Mouse (Mus musculus) heart, adult 2 months (tissue): ENCODE data around the gene Pop4. TPM values are rescaled to one million over a fixed set of nuclear protein-coding genes. Genes with fewer than 3 reads are reported as not detected.

Experiments used
- DNase-seq, 2 experiments: peaks; one replicate each; pipeline ENCODE4 v3.0.0; 2021
- H3K27ac ChIP-seq: fragments of 200-600 bp; 2 replicates; pipeline ENCODE4 v1.8.1; 2022
- H3K27me3 ChIP-seq: fragments of 200-500 bp; 2 replicates; pipeline ENCODE4 v1.6.1; 2012; ENCODE audit warnings: mild to moderate bottlenecking, low read length, inconsistent platforms, mixed read lengths; ENCODE audit not compliant: control insufficient read depth, insufficient read depth
- H3K36me3 ChIP-seq: fragments of 200-500 bp; 2 replicates; pipeline ENCODE4 v1.6.1; 2012; ENCODE audit warnings: low read length, inconsistent platforms; ENCODE audit not compliant: control insufficient read depth, insufficient read depth
- H3K4me1 ChIP-seq: fragments of 200-500 bp; 2 replicates; pipeline ENCODE4 v1.6.1; 2011; ENCODE audit warnings: low read length; ENCODE audit not compliant: control insufficient read depth, insufficient read depth
- H3K4me3 ChIP-seq: fragments of 200-600 bp; 2 replicates; pipeline ENCODE4 v1.8.1; 2022
- H3K79me2 ChIP-seq: fragments of 200-500 bp; replicated peaks from 2 replicates; pipeline ENCODE4 v1.6.1; 2012; ENCODE audit warnings: mild to moderate bottlenecking, inconsistent platforms, low read length, moderate library complexity, mixed read lengths; ENCODE audit not compliant: control insufficient read depth, insufficient read depth
- H3K9ac ChIP-seq: fragments of 200-500 bp; 2 replicates; pipeline ENCODE4 v1.6.1; 2012; ENCODE audit warnings: low read depth, mild to moderate bottlenecking, control low read depth, inconsistent platforms, low read length, mixed read lengths
- CTCF ChIP-seq: fragments of 200-600 bp; IDR thresholded peaks from 2 replicates; pipeline ENCODE4 v1.8.1; 2022; ENCODE audit warnings: antibody characterized with exemption, mild to moderate bottlenecking, moderate library complexity
- EP300 ChIP-seq: fragments of 200-500 bp; IDR thresholded peaks from 2 replicates; pipeline ENCODE4 v1.6.1; 2011; ENCODE audit warnings: low read depth, low read length, control low read depth; ENCODE audit not compliant: insufficient read depth
- POLR2A ChIP-seq: fragments of 200-500 bp; IDR thresholded peaks from 2 replicates; pipeline ENCODE4 v1.6.1; 2011; ENCODE audit warnings: mild to moderate bottlenecking, low read depth, low read length, control low read depth; ENCODE audit not compliant: insufficient read depth
- WGBS: fragments of 180-500 bp; shearing (Covaris S2); methylation state at CpG from one replicate; pipeline ENCODE4 v1.1.7; 2018; 5-methylcytosine and 5-hydroxymethylcytosine counted together
- intact Hi-C: fragments of 180-260 bp; cut with DNase I; formaldehyde crosslinking; loops from one replicate; pipeline ENCODE4 v1.15.1; 2025
- polyA plus RNA-seq: library from polyadenylated mRNA; depleted of rRNA; stranded (reverse); fragments of >200 nt; gene quantifications from 2 replicates; pipeline ENCODE4 v1.2.3, GENCODE M21; 2012; rRNA removed
- total RNA-seq, 2 experiments: library from RNA; stranded (reverse); gene quantifications; 2 replicates each; pipeline ENCODE4 v1.2.3; 2021

The Pop4 gene
- total and polyA plus RNA-seq, 3 experiments: 6.8 to 10.8 (median 9.2) TPM

- TF ChIP-seq POLR2A (peak; percentile 35; the same call in 1 of the 2 replicates), EP300 (peak; percentile 99), CTCF (peak; percentile 48)
- H3K9ac ChIP-seq: peak overlapping the region; percentile 31; the same call in 1 of the 2 replicates
- H3K79me2 ChIP-seq: no peaks in the 10 kb centered on the region
- intact Hi-C loops: no loop called here
- WGBS: 38% methylated on average over 5 of the region's 5 CpGs
- H3K4me1 ChIP-seq: peaks cover 26% of the 10 kb centered on the region
- H3K27me3 ChIP-seq: no peaks in the 10 kb centered on the region
- H3K36me3 ChIP-seq: peaks cover 8% of the 10 kb centered on the region; the same call in 1 of the 2 replicates
- H3K4me3 ChIP-seq: no peak overlapping the region
- DNase-seq: peak; percentile 92 to 93
- peak overlapping the region; percentile 80 for H3K27ac ChIP-seq
These were observed 53.6 kb downstream of the Pop4 start for GRCm38 (mm10) chr7:38217417-38218171.

- Histone ChIP-seq H3K4me3 (no peak overlapping the region), H3K79me2 (no peaks in the 10 kb centered on the region), H3K9ac (no peak overlapping the region), H3K27me3 (no peaks in the 10 kb centered on the region), H3K36me3 (peaks cover 8% of the 10 kb centered on the region; the same call in 1 of the 2 replicates), H3K4me1 (peaks cover 30% of the 10 kb centered on the region), H3K27ac (no peak overlapping the region)
- TF ChIP-seq CTCF (no peak), EP300 (no peak), POLR2A (no peak)
- intact Hi-C loops: no loop called here
- DNase-seq: no peak
- 91% methylated on average over 6 of the region's 6 CpGs for WGBS
These were observed 55.5 kb downstream of the Pop4 start for GRCm38 (mm10) chr7:38215697-38216096.

GRCm38 (mm10) chr7:38215281-38215680 is 55.9 kb downstream of the Pop4 start:
- intact Hi-C loops: no loop called here
- no peaks in the 10 kb centered on the region for H3K79me2 ChIP-seq
- H3K36me3 ChIP-seq: peaks cover 5% of the 10 kb centered on the region; the same call in 1 of the 2 replicates
- H3K9ac ChIP-seq: no peak overlapping the region
- H3K4me3 ChIP-seq: no peak overlapping the region
- H3K4me1 ChIP-seq: peaks cover 28% of the 10 kb centered on the region
- H3K27me3 ChIP-seq: no peaks in the 10 kb centered on the region
- DNase-seq: no peak
- H3K27ac ChIP-seq: no peak overlapping the region
- no peak for TF ChIP-seq POLR2A
- no peak for TF ChIP-seq EP300
- TF ChIP-seq CTCF: no peak
- 81% methylated on average over 7 of the region's 7 CpGs for WGBS

GRCm38 (mm10) chr7:38214473-38215214 is 56.6 kb downstream of the Pop4 start:
- Histone ChIP-seq H3K4me3 (no peak overlapping the region), H3K9ac (no peak overlapping the region), H3K27me3 (no peaks in the 10 kb centered on the region), H3K4me1 (peaks cover 28% of the 10 kb centered on the region), H3K36me3 (peaks cover 4% of the 10 kb centered on the region; the same call in 1 of the 2 replicates), H3K79me2 (no peaks in the 10 kb centered on the region), H3K27ac (no peak overlapping the region)
- TF ChIP-seq CTCF (no peak), EP300 (no peak), POLR2A (no peak)
- no peak for DNase-seq
- 38% methylated on average over 5 of the region's 5 CpGs for WGBS
- intact Hi-C loops: no loop called here

- no peak for DNase-seq
- 10% methylated on average over 3 of the region's 3 CpGs for WGBS
These were observed 58.6 kb downstream of the Pop4 start for GRCm38 (mm10) chr7:38212651-38213062.

More at GRCm38 (mm10) chr7:38212651-38213062, 58.6 kb downstream of the Pop4 start:
- no peak overlapping the region for H3K4me3 ChIP-seq
- H3K27ac ChIP-seq: no peak overlapping the region
- intact Hi-C loops: no loop called here
- H3K4me1 ChIP-seq: peaks cover 16% of the 10 kb centered on the region
- no peak overlapping the region for H3K9ac ChIP-seq
- no peaks in the 10 kb centered on the region for H3K36me3 ChIP-seq
- no peak for TF ChIP-seq POLR2A
- H3K27me3 ChIP-seq: no peaks in the 10 kb centered on the region
- no peaks in the 10 kb centered on the region for H3K79me2 ChIP-seq

Other genes with a start within 250 kb of the Pop4 start
- gene Uri1, start 247.9 kb downstream of the Pop4 start, total RNA-seq: 10 to 100 TPM; 15.1 to 19.9 TPM
- gene Uri1, start 247.9 kb downstream of the Pop4 start, polyA plus RNA-seq: 5.8 and 13.2 TPM in 2 replicates
- gene Ccne1, start 163.9 kb downstream of the Pop4 start, total RNA-seq: 1 to 10 TPM in 1 of 2 experiments, under 1 TPM in 1; 0.91 to 1.3 TPM
- 0.90 and 1.3 TPM in 2 replicates for gene Ccne1, start 163.9 kb downstream of the Pop4 start, polyA plus RNA-seq
- 10 to 100 TPM; 31.6 to 32.0 TPM for gene 1600014C10Rik, start 88.2 kb downstream of the Pop4 start, total RNA-seq
- gene 1600014C10Rik, start 88.2 kb downstream of the Pop4 start, polyA plus RNA-seq: 29.3 and 50.6 TPM in 2 replicates
- gene Plekhf1, start 43.4 kb downstream of the Pop4 start, total RNA-seq: 10 to 100 TPM in 1 of 2 experiments, 1 to 10 TPM in 1; 9.3 to 14.6 TPM
- 8.6 and 8.9 TPM in 2 replicates for gene Plekhf1, start 43.4 kb downstream of the Pop4 start, polyA plus RNA-seq